Mouse (Mus musculus) thymus, postnatal 36 days (tissue): ENCODE results near the gene Edil3.

Experiments used
- DNase-seq, 2 experiments: peaks; one replicate each; pipeline ENCODE4 v3.0.0; 2022; ENCODE audit warnings: mixed read lengths in 2 of 2

Gene Edil3

GRCm38 (mm10) chr13:89256906-89257305 lies 435.6 kb downstream of the Edil3 start:
- DNase-seq: no peak

- DNase-seq: no peak
These were observed 465.5 kb downstream of the Edil3 start for GRCm38 (mm10) chr13:89286696-89287305.

GRCm38 (mm10) chr13:89288201-89288600 lies 466.9 kb downstream of the Edil3 start:
- DNase-seq: no peak

- DNase-seq: no peak
These were observed 499.9 kb downstream of the Edil3 start for GRCm38 (mm10) chr13:89321155-89321554.

- no peak for DNase-seq
These were observed 503.0 kb downstream of the Edil3 start for GRCm38 (mm10) chr13:89324282-89324681.

- no peak for DNase-seq
These were observed 513.2 kb downstream of the Edil3 start for GRCm38 (mm10) chr13:89334494-89334893.

GRCm38 (mm10) chr13:89335908-89336579 lies 514.8 kb downstream of the Edil3 start:
- DNase-seq: no peak

- no peak for DNase-seq
These were observed 517.8 kb downstream of the Edil3 start for GRCm38 (mm10) chr13:89339055-89339454.

- DNase-seq: no peak
These were observed 518.5 kb downstream of the Edil3 start for GRCm38 (mm10) chr13:89339776-89340175.

- DNase-seq: no peak
These were observed 534.0 kb downstream of the Edil3 start for GRCm38 (mm10) chr13:89355234-89355633.

GRCm38 (mm10) chr13:89358407-89358806 lies 537.1 kb downstream of the Edil3 start:
- DNase-seq: no peak

GRCm38 (mm10) chr13:89362274-89362673 lies 541.0 kb downstream of the Edil3 start:
- DNase-seq: no peak

GRCm38 (mm10) chr13:89371253-89371652 lies 550.0 kb downstream of the Edil3 start:
- no peak for DNase-seq

- DNase-seq: no peak
These were observed 550.5 kb downstream of the Edil3 start for GRCm38 (mm10) chr13:89371656-89372240.
